Mouse (Mus musculus) small intestine, adult 2 months (tissue): ENCODE data around the gene Exoc2.

Experiments used
- CTCF ChIP-seq: fragments of 200-500 bp; IDR thresholded peaks from 2 replicates; pipeline ENCODE4 v1.5.1; 2012; ENCODE audit warnings: low read depth, mild to moderate bottlenecking, control low read depth, inconsistent platforms, low read length, moderate library complexity, mixed read lengths; ENCODE audit not compliant: insufficient replicate concordance, insufficient read length; ENCODE audit errors: extremely low read depth
- POLR2A ChIP-seq: fragments of 200-500 bp; IDR thresholded peaks from 2 replicates; pipeline ENCODE4 v1.6.1; 2012; ENCODE audit warnings: low read depth, mild to moderate bottlenecking, control low read depth, inconsistent platforms, low read length, moderate library complexity

GRCm38 (mm10) chr13:30986934-30987455, 13.1 kb upstream of the Exoc2 start:
- TF ChIP-seq CTCF, result no peak
- TF ChIP-seq POLR2A, result no peak
